ENCODE assay signal across 8 mouse cellular contexts in the genomic region with DNA sequence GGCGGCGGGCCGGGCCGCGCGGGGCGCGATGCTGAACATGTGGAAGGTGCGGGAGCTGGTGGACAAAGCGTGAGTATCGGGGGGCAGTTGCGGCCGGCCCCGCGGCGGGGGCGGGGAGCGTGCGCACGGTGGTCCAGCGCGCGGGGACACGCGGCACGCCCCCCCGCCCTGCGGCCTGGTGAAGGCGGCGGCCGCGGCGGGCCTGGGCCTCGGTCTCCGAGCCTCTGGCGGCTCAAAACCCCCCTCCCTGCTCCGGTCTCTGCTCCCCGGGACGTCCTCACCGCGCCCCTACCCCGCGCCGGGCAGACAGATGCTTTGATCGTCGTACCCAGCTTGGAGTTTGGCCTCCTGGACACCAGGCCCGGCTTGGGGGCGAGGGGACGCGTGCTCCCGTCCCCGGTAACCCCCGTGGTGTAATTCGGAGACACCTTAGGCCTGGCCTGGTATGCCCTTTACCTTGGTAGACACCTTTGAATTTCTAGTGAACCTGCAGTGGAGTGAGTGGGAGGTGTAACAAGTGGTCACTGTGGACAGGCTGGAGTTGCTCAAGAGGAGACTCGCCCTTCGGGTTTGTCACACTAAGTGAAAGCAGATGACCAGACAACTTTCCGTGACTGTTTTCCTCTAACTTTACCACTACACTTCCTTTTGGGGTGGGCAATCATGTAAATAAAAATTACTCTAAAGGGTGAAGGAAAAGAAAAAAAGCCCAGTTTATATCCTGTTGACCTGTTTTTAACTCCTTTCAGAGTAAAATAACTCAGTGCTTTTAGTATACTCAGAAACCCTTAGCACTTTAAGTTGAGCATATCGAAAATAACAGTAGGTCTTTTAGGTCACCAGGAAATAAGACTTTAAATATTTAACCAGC. TPM values are rescaled to one million over a fixed set of nuclear protein-coding genes. Genes with fewer than 3 reads are reported as not detected.
DNase-seq lines count a peak whose midpoint lies in the region; ATAC-seq and TF ChIP-seq lines count a peak whose summit lies in the region.

No protein-coding gene starts in this region.

- intact Hi-C loops in left cerebral cortex, postnatal 25 days (cut with DNase I): no loop called here

- ATAC-seq in common myeloid progenitor, adult 5-6 weeks (replicated peaks; ENCODE audit: low read depth, poor library complexity, severe bottlenecking): peak; percentile 8; the same call in 1 of the 2 replicates
- ATAC-seq in kidney, embryonic 14.5 days (ENCODE audit: low FRiP score, low TSS enrichment): peak; percentile 74

- H3K27me3 ChIP-seq in kidney, embryonic 14.5 days (ENCODE audit: control insufficient read depth, insufficient read depth, low read length): no peaks in the 10 kb centered on the region
- no peaks in the 10 kb centered on the region for H3K27me3 ChIP-seq in small intestine, adult 2 months (ENCODE audit: control insufficient read depth, insufficient read depth, low read length)

- H3K4me1 ChIP-seq in kidney, embryonic 14.5 days (ENCODE audit: control insufficient read depth, insufficient read depth, low read length): peaks cover 9% of the 10 kb centered on the region; the same call in 1 of the 2 replicates
- H3K4me1 ChIP-seq in small intestine, adult 2 months (ENCODE audit: control insufficient read depth, insufficient read depth, insufficient read length, low read length): peaks cover 19% of the 10 kb centered on the region

- peak overlapping the region; percentile 81 for H3K27ac ChIP-seq in kidney, embryonic 14.5 days (ENCODE audit: low read depth, low read length)
- peak overlapping the region; percentile 95 for H3K27ac ChIP-seq in small intestine, adult 2 months (ENCODE audit: insufficient read depth, low read depth, low read length)

- H3K9me3 ChIP-seq in kidney, embryonic 14.5 days (ENCODE audit: control insufficient read depth, low read length): no peaks in the 10 kb centered on the region

- H3K4me3 ChIP-seq in kidney, embryonic 14.5 days (ENCODE audit: low read length): peak overlapping the region; percentile 96
- H3K4me3 ChIP-seq in small intestine, adult 2 months (ENCODE audit: low read depth, low read length): peak overlapping the region; percentile 100

- DNase-seq in thymus, adult 18-20 months: peak; percentile 32 to 48
- no peak for DNase-seq in thymus, postnatal 4 days
- DNase-seq in heart, adult 8-10 months (ENCODE audit: low spot score): peak; percentile 36
- DNase-seq in lung, postnatal 25 days (ENCODE audit: low spot score): peak; percentile 44
- no peak for DNase-seq in left cerebral cortex, postnatal 25 days (ENCODE audit: low spot score in 2 of 2)

- peaks cover 7% of the 10 kb centered on the region for H3K36me3 ChIP-seq in kidney, embryonic 14.5 days (ENCODE audit: control insufficient read depth, insufficient read depth, low read length)
- peaks cover 11% of the 10 kb centered on the region for H3K36me3 ChIP-seq in small intestine, adult 2 months (ENCODE audit: control insufficient read depth, insufficient read depth, low read length)

- no peak for TF ChIP-seq CTCF in small intestine, adult 2 months (IDR thresholded peaks at IDR 0.05; ENCODE audit: extremely low read depth, insufficient read length, insufficient replicate concordance, low read depth, low read length)

- H3K9ac ChIP-seq in kidney, embryonic 14.5 days (ENCODE audit: low read depth, low read length): peak overlapping the region; percentile 75

- 3% methylated on average over 32 of the region's 58 CpGs for WGBS in kidney, embryonic 14.5 days
- WGBS in small intestine, adult 2 months: under 1% methylated on average over 57 of the region's 58 CpGs

- H3K4me2 ChIP-seq in kidney, embryonic 14.5 days (replicated peaks; ENCODE audit: low read depth, low read length): peak overlapping the region; percentile 62

- no peak for TF ChIP-seq POLR2A in small intestine, adult 2 months (IDR thresholded peaks at IDR 0.05; ENCODE audit: low read depth, low read length)

RNA-seq across cellular contexts. Expression of a gene that starts 0.5 kb away (rescaled TPM):
- total RNA-seq in common myeloid progenitor, adult 5-6 weeks (2017): 157 and 188 TPM in 2 replicates
- total RNA-seq in heart, adult 8-10 months (2022): 10 to 100 TPM; 45.7 to 48.2 (median 47.2) TPM
- polyA plus RNA-seq in kidney, embryonic 14.5 days (2014; fragmentation: Nextera tagmentation; extraction: Ambion mirVana): 58.1 and 86.3 TPM in 2 replicates
- 38.7 and 59.2 TPM in 2 replicates for polyA plus RNA-seq in small intestine, adult 2 months (2012; rRNA removed)
- 10 to 100 TPM; 51.1 to 52.3 TPM for total RNA-seq in left cerebral cortex, postnatal 25 days (2021)

Comparison
In these comparisons a context has a peak if more than half of its experiments do, and no peak if none do; other contexts are left out.
1. DNase-seq: peak in thymus, adult 18-20 months (2 of 2), heart, adult 8-10 months (single experiment) and lung, postnatal 25 days (single experiment); none in thymus, postnatal 4 days (single experiment) and left cerebral cortex, postnatal 25 days (0 of 2).